8 mouse cellular contexts compared by ENCODE assay signal in genomic region chr17:8371834-8372233, GRCm38 (mm10). TPM values are rescaled to one million over a fixed set of nuclear protein-coding genes. Genes with fewer than 3 reads are reported as not detected.
DNase-seq lines count a peak whose midpoint lies in the region; ATAC-seq lines count a peak whose summit lies in the region.

No protein-coding gene starts in this region.

- DNase-seq in R1 (ENCODE audit: low read depth, low spot score) = peak; percentile 95
- DNase-seq in cerebellum, adult 9-11 months = peak; percentile 64
- peak; percentile 63 to 83 for DNase-seq in frontal cortex, adult 2 months (ENCODE audit: extremely low spot score in 1 of 2, low spot score in 1 of 2)
- peak; percentile 76 to 83 for DNase-seq in layer of hippocampus, postnatal 10 days (ENCODE audit: low spot score in 2 of 2)
- peak; percentile 56 for DNase-seq in ovary, postnatal 36 days (ENCODE audit: low spot score)
- DNase-seq in yolk sac, embryonic 10.5 days (ENCODE audit: low spot score) = peak; percentile 72

- no peaks in the 10 kb centered on the region for H3K27me3 ChIP-seq in hindbrain, embryonic 12.5 days
- H3K27me3 ChIP-seq in lung, embryonic 16.5 days (ENCODE audit: control insufficient read depth, insufficient read depth, low read depth, low read length) = no peaks in the 10 kb centered on the region

- H3K9ac ChIP-seq in hindbrain, embryonic 12.5 days = peak overlapping the region; percentile 73
- H3K9ac ChIP-seq in lung, embryonic 16.5 days (ENCODE audit: low read length) = peak overlapping the region; percentile 49

- ATAC-seq in hindbrain, embryonic 12.5 days (ENCODE audit: low FRiP score) = peak; percentile 77
- ATAC-seq in lung, embryonic 16.5 days (ENCODE audit: low read depth) = peak; percentile 93

- H3K4me2 ChIP-seq in hindbrain, embryonic 12.5 days (replicated peaks) = peak overlapping the region; percentile 55
- peak overlapping the region; percentile 60 for H3K4me2 ChIP-seq in lung, embryonic 16.5 days (ENCODE audit: low read depth, low read length)

- no peaks in the 10 kb centered on the region for H3K36me3 ChIP-seq in hindbrain, embryonic 12.5 days
- no peaks in the 10 kb centered on the region for H3K36me3 ChIP-seq in lung, embryonic 16.5 days (ENCODE audit: control insufficient read depth, insufficient read depth, low read length)

- peaks cover 65% of the 10 kb centered on the region for H3K4me1 ChIP-seq in hindbrain, embryonic 12.5 days
- H3K4me1 ChIP-seq in lung, embryonic 16.5 days (replicated peaks; ENCODE audit: control insufficient read depth, insufficient read depth, low read length) = peaks cover 11% of the 10 kb centered on the region

- peak overlapping the region; percentile 32 for H3K4me3 ChIP-seq in hindbrain, embryonic 12.5 days
- H3K4me3 ChIP-seq in lung, embryonic 16.5 days (ENCODE audit: low read length) = peak overlapping the region; percentile 34

- 0% methylated on average over 7 of the region's 7 CpGs for WGBS in hindbrain, embryonic 12.5 days
- 0% methylated on average over 7 of the region's 7 CpGs for WGBS in lung, embryonic 16.5 days

- H3K27ac ChIP-seq in hindbrain, embryonic 12.5 days = peak overlapping the region; percentile 98
- peak overlapping the region; percentile 75 for H3K27ac ChIP-seq in lung, embryonic 16.5 days (ENCODE audit: low read length)

- no peaks in the 10 kb centered on the region for H3K9me3 ChIP-seq in hindbrain, embryonic 12.5 days (replicated peaks)
- no peaks in the 10 kb centered on the region for H3K9me3 ChIP-seq in lung, embryonic 16.5 days (ENCODE audit: control insufficient read depth, low read length)

RNA-seq across cellular contexts. Expression of gene T2, which starts 16.0 kb away (rescaled TPM):
- polyA plus RNA-seq in frontal cortex, adult 2 months (2012; rRNA removed) = 1.1 and 1.5 TPM in 2 replicates
- polyA plus RNA-seq in hindbrain, embryonic 12.5 days (2016; fragmentation: Nextera tagmentation; extraction: Ambion mirVana) = 0.77 and 0.96 TPM in 2 replicates
- total RNA-seq in layer of hippocampus, postnatal 10 days (2021) = under 1 TPM; 0.87 to 0.89 TPM
- 0.62 and 0.73 TPM in 2 replicates for polyA plus RNA-seq in lung, embryonic 16.5 days (2015; fragmentation: Nextera tagmentation; extraction: Ambion mirVana)

RNA-seq across cellular contexts. Expression of gene Prr18, which starts 34.6 kb away (rescaled TPM):
- polyA plus RNA-seq in frontal cortex, adult 2 months (2012; rRNA removed) = 23.2 and 27.8 TPM in 2 replicates
- polyA plus RNA-seq in hindbrain, embryonic 12.5 days (2016; fragmentation: Nextera tagmentation; extraction: Ambion mirVana) = 4.3 and 4.5 TPM in 2 replicates
- total RNA-seq in layer of hippocampus, postnatal 10 days (2021) = 10 to 100 TPM in 1 of 2 experiments, 1 to 10 TPM in 1; 9.3 to 11.1 TPM
- polyA plus RNA-seq in lung, embryonic 16.5 days (2015; fragmentation: Nextera tagmentation; extraction: Ambion mirVana) = 1.5 and 1.6 TPM in 2 replicates

Comparison
In these comparisons a context has a peak if more than half of its experiments do, and no peak if none do; other contexts are left out.
1. Peak in every context shown above with its lines: DNase-seq, ATAC-seq, H3K4me3 ChIP-seq and H3K27ac ChIP-seq.